Mouse (Mus musculus) left cerebral cortex, postnatal 10 days (tissue): ENCODE measurements around the gene Gm17622. TPM values are rescaled to one million over a fixed set of nuclear protein-coding genes. Genes with fewer than 3 reads are reported as not detected.

Experiments
- total RNA-seq, 2 experiments: library from RNA; stranded (reverse); gene quantifications; 2 replicates each; pipeline ENCODE4 v1.2.3; 2021

Gene Gm17622
- total RNA-seq, 2 experiments from 2014 or later, result not detected

Other genes starting within 250 kb of the Gm17622 start
- 10 to 100 TPM; 28.2 to 30.9 TPM for gene Poc5, start 102.4 kb upstream of the Gm17622 start, total RNA-seq
- under 1 TPM; 0.18 to 0.24 TPM for gene Ankdd1b, start 19.5 kb upstream of the Gm17622 start, total RNA-seq
- gene Polk, start 51.8 kb downstream of the Gm17622 start, total RNA-seq, result 10 to 100 TPM in 1 of 2 experiments, 1 to 10 TPM in 1; 9.7 to 11.0 TPM
- 10 to 100 TPM; 57.8 to 63.2 TPM for gene Col4a3bp, start 51.9 kb downstream of the Gm17622 start, total RNA-seq
- 100 to 1,000 TPM; 314 to 328 TPM for gene Hmgcr, start 180.2 kb downstream of the Gm17622 start, total RNA-seq